Mouse (Mus musculus) heart, embryonic 16.5 days (tissue): ENCODE results near the gene Lrrc19. TPM values are rescaled to one million over a fixed set of nuclear protein-coding genes. Genes with fewer than 3 reads are reported as not detected.

Source experiments
- ATAC-seq: fragments of 200-750 bp; cut with Nextera tagmentation; replicated peaks from 2 replicates; pipeline ENCODE4 v1.8.0; 2017; ENCODE audit warnings: moderate number of reproducible peaks; ENCODE audit not compliant: insufficient read depth, low FRiP score; ENCODE audit errors: extremely low read depth
- H3K27ac ChIP-seq: fragments of 300-500 bp; sonication (generic); 2 replicates; pipeline ENCODE4 v1.5.1; 2014; ENCODE audit warnings: mild to moderate bottlenecking, low read length, control low read depth, moderate library complexity
- H3K27me3 ChIP-seq: fragments of 300-500 bp; sonication (generic); 2 replicates; pipeline ENCODE4 v1.6.1; 2014; ENCODE audit warnings: low read length, mixed read lengths; ENCODE audit not compliant: control insufficient read depth, insufficient read depth
- H3K36me3 ChIP-seq: fragments of 300-500 bp; sonication (generic); 2 replicates; pipeline ENCODE4 v1.6.1; 2014; ENCODE audit not compliant: control insufficient read depth, insufficient read depth
- H3K4me1 ChIP-seq: fragments of 300-500 bp; sonication (generic); 2 replicates; pipeline ENCODE4 v1.6.1; 2014; ENCODE audit warnings: low read length, mixed read lengths; ENCODE audit not compliant: control insufficient read depth, insufficient read depth
- H3K4me2 ChIP-seq: fragments of 300-500 bp; sonication (generic); 2 replicates; pipeline ENCODE4 v1.6.1; 2014; ENCODE audit warnings: low read depth, mild to moderate bottlenecking, control low read depth, low read length
- H3K4me3 ChIP-seq: fragments of 300-500 bp; sonication (generic); 2 replicates; pipeline ENCODE4 v1.5.1; 2014; ENCODE audit warnings: mild to moderate bottlenecking, control low read depth, low read length
- H3K9ac ChIP-seq: fragments of 300-500 bp; sonication (generic); 2 replicates; pipeline ENCODE4 v1.6.1; 2014; ENCODE audit warnings: low read length, control low read depth
- H3K9me3 ChIP-seq: fragments of 300-500 bp; sonication (generic); replicated peaks from 2 replicates; pipeline ENCODE4 v1.6.1; 2016; ENCODE audit warnings: low read length; ENCODE audit not compliant: control insufficient read depth
- WGBS: fragments of 180-500 bp; shearing (Covaris S2); extraction: QIAGEN DNeasy Blood & Tissue Kit; methylation state at CpG from one replicate; pipeline ENCODE4 v1.1.7; 2014; 5-methylcytosine and 5-hydroxymethylcytosine counted together
- microRNA counts: library from miRNA; unstranded; fragments of <30 nt; microRNA quantifications from one replicate; lab custom pipeline; 2016
- microRNA-seq: library from miRNA; unstranded; fragments of <30 nt; microRNA quantifications from one replicate; pipeline ENCODE4, GENCODE M21; 2017
- polyA plus RNA-seq: library from polyadenylated mRNA; unstranded; fragments of >200 nt; fragmentation: Nextera tagmentation; extraction: Ambion mirVana; gene quantifications from 2 replicates; pipeline ENCODE4 v1.2.1, GENCODE M21; 2015

Gene Lrrc19
- polyA plus RNA-seq, 1 experiment from 2014 or later: 0.26 TPM

DNA sequence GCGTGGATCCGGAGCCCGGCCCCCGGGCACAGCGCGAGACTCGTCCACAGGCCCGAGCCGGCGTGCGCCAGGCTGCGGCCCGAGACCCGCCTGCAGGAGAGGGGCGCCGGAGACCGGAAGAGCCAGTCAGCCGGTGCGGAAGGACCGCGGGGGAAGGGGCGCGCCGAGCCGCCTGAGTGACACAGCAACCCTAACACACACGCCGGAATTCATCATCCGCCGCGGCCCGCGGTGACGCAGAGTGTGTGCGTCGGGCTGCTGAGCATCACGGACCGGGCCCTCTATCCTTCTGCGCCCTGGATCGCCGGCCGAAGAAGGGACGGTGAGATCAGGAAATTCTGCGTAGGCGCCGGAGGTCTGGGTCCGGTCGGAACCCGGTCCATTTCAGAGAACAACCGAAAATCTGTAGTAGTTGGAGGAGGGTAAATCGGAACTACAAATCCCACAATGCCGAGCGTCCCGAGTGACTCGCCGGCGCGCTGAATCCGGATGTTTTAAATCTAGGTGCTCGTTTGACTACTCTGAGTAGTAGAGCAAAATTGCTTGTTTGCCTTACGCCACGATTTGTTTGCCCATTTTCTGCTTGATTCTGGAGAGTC, 46.8 kb downstream of the Lrrc19 start, which contains the start of gene Plaa:
TSS of gene Plaa (minus strand) at position 214 of the 599 bp plus-strand sequence.
- H3K27ac ChIP-seq: peak within 1 kb of the TSS; percentile 90
- peak; percentile 99 for ATAC-seq
- peak within 1 kb of the TSS; percentile 97 for H3K4me3 ChIP-seq
- no peaks in the 10 kb centered on the region for H3K9me3 ChIP-seq
- peak within 1 kb of the TSS; percentile 92 for H3K4me2 ChIP-seq
- under 1% methylated on average over 59 of the region's 61 CpGs for WGBS
- H3K27me3 ChIP-seq: no peaks in the 10 kb centered on the region
- H3K9ac ChIP-seq: peak within 1 kb of the TSS; percentile 98
- no peaks in the 10 kb centered on the region for H3K36me3 ChIP-seq
- peaks cover 8% of the 10 kb centered on the region for H3K4me1 ChIP-seq

DNA sequence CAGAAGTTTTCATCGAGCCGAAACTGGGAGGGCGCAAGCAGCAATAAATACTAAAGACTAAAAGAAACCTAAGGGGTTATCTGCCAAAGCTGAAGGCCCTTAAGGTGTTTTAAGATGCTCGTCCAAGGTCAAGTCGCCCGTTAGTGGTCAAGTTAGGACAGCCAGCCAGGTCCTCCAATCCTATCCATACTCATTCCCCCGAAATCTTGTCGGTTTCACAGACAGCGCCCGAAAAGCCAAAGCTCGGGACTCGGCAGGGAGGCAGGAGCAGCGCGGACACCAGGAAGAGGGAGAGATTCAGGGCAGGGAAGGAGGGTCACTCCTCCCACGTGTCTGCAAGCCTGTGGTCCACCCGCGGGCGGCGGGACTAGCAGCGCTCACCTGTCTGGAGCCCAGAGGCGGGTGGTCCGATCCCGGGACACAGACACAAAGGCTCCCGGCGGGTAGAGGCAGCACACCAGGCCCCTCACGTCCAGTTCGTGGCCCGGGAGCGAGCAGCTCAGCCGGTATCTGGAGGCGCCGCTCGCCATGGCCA, 47.4 kb downstream of the Lrrc19 start:
- WGBS: 0% methylated on average over 33 of the region's 33 CpGs

DNA sequence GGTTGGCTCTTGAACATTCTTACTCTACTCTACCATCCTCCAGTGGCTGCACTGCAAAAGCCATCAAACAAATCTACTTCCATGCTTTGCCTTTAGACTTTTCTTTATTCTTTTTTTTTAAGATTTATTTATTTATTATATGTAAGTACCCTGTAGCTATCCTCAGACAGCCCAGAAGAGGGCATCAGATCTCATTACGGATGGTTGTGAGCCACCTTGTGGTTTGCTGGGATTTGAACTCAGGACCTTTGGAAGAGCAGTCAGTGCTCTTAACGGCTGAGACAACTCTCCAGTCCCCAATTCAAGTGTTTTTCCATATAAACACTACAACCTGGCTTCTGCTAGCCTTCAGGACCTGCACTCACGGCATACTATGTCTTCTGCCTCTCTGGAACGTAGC, 48.5 kb downstream of the Lrrc19 start:
- Histone ChIP-seq H3K4me2 (no peak overlapping the region), H3K27ac (no peak overlapping the region), H3K9ac (no peak overlapping the region), H3K36me3 (no peaks in the 10 kb centered on the region), H3K4me3 (no peak overlapping the region), H3K9me3 (no peaks in the 10 kb centered on the region), H3K27me3 (no peaks in the 10 kb centered on the region), H3K4me1 (peaks cover 8% of the 10 kb centered on the region)
- 81% methylated on average over 4 of the region's 4 CpGs for whole genome bisulfite sequencing
- ATAC-seq: no peak

More for the DNA sequence above, 47.4 kb downstream of the Lrrc19 start:
- ATAC-seq: peak; percentile 64
- H3K36me3 ChIP-seq: no peaks in the 10 kb centered on the region
- H3K9ac ChIP-seq: peak overlapping the region; percentile 98
- H3K9me3 ChIP-seq: no peaks in the 10 kb centered on the region
- no peaks in the 10 kb centered on the region for H3K27me3 ChIP-seq
- H3K27ac ChIP-seq: peak overlapping the region; percentile 90
- H3K4me2 ChIP-seq: peak overlapping the region; percentile 78
- peak overlapping the region; percentile 97 for H3K4me3 ChIP-seq
- H3K4me1 ChIP-seq: peaks cover 8% of the 10 kb centered on the region

DNA sequence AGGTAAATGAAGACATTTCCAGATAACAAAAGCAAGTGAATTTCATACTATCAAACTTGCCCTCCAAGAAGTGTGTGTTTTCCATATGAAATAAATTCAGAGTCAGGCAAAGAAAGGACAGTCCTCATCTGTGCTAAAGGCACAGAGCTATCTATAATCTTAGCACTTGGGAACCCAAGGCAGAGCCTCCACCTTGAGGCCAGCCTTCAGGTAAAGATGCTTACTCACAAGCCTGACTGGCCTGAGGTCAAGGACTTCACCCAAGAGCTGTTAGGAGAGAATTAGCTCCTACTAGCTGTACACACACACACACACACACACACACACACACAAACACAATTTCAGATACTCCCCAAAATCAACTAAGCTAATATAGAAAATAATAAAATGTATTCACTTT, 57.2 kb downstream of the Lrrc19 start:
- Histone ChIP-seq H3K27me3 (no peaks in the 10 kb centered on the region), H3K4me2 (no peak overlapping the region), H3K9me3 (no peaks in the 10 kb centered on the region), H3K27ac (no peak overlapping the region), H3K9ac (no peak overlapping the region), H3K4me1 (peaks cover 6% of the 10 kb centered on the region; the same call in 1 of the 2 replicates), H3K36me3 (no peaks in the 10 kb centered on the region), H3K4me3 (no peak overlapping the region)
- no peak for ATAC-seq

DNA sequence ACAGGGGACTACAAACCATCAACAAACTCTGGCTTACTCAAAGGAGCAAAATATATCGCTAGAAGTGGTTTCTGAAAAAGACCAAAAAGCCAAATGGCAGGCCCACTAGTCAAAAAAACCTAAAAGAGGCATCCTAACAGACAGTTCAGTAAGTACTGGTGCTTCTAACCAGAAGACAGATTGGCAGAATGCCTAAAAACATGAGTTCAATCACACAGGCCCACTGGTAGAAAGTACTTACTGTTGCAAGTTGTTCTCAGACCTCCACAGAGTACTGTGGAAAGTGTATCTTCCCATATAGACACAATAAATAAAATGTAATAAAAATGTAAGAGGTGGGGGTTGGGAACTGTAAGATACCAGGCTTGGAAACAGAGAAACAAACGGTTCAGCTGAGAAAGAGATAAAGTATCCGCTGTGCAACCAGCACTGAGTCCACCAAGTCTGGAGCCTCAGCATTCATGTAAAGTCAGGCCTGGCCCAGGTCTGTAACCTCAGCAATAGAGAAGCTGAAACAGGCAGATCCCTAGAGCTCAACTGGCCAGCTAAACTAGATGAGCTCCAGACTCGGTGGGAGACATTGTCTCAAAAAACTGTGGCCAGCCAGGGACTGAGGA, 58.1 kb downstream of the Lrrc19 start:
- ATAC-seq: no peak
- no peaks in the 10 kb centered on the region for H3K9me3 ChIP-seq
- no peak overlapping the region for H3K9ac ChIP-seq
- 68% methylated on average over 4 of the region's 4 CpGs for WGBS
- H3K36me3 ChIP-seq: no peaks in the 10 kb centered on the region
- no peak overlapping the region for H3K27ac ChIP-seq
- H3K4me3 ChIP-seq: no peak overlapping the region
- H3K4me1 ChIP-seq: peaks cover 6% of the 10 kb centered on the region; the same call in 1 of the 2 replicates
- no peak overlapping the region for H3K4me2 ChIP-seq
- no peaks in the 10 kb centered on the region for H3K27me3 ChIP-seq

MicroRNA genes within 50 kb of the gene (microRNA counts, 519-probe panel; counts per million panel counts)
- microRNA mmu-miR-872 (lab: Ali Mortazavi, UCI): 2,626 counts per million, percentile 65 among the panel's probes with 10 or more counts

Small RNA genes within 50 kb of the gene (microRNA-seq; reads per million reads assigned to microRNA genes)
- 1,380 reads per million, percentile 80 among the genes with 10 or more reads in this experiment for gene Mir872

Other genes with a start within 250 kb of the Lrrc19 start
- 0.32 TPM in 1 of 2 replicates, not detected in the other for gene Gm10306, start 93.6 kb downstream of the Lrrc19 start, polyA plus RNA-seq
- 7.5 and 10.9 TPM in 2 replicates for gene Caap1, start 93.3 kb downstream of the Lrrc19 start, polyA plus RNA-seq
- gene Plaa, start 46.9 kb downstream of the Lrrc19 start, polyA plus RNA-seq: 51.1 and 54.1 TPM in 2 replicates
- 13.1 and 14.8 TPM in 2 replicates for gene Ift74, start 35.7 kb downstream of the Lrrc19 start, polyA plus RNA-seq
- gene Tek, start 89.1 kb upstream of the Lrrc19 start, polyA plus RNA-seq: 39.3 and 40.2 TPM in 2 replicates